In the genomic region with DNA sequence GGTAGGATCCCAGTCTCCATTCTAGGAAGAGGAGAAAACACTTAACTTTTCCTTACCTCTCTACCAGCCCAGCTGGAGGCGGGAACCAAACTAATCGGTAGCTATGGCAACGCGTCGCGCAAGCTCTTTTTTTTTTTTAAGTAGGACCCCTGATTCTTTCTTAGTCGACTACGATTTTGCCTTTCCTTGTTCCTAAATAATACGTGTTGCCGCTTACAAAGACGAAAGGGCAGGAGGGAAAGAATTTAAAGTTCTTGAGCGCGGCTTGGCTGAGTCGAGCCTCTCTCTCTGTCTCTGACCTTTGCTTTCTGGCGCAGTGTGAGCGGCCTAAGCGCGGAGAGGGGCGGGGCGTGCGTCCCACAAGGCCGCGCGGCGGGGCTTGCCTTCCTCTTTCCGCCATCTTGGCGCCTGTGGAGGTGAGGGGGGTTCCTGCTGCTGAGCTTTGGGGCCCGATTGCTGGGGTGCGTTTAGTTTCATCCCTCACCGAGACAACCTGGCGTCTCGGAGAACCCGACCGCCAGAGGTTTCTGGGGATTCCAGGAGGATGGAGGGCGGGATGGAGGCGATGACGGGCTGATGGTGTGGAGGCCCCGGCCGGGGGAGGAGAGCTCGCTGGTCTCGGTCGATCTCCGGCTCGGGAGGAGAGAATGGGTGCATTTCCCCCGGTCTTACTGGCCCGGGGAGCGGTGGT, we compare ENCODE assay signal across 8 mouse cellular contexts. TPM values are rescaled to one million over a fixed set of nuclear protein-coding genes. Genes with fewer than 3 reads are reported as not detected.
DNase-seq lines count a peak whose midpoint lies in the region; ATAC-seq lines count a peak whose summit lies in the region.

A gene (minus strand): TSS at position 124 of the 691 bp plus-strand sequence.
A gene (plus strand): TSS at position 359 of the 691 bp plus-strand sequence.

- no peaks in the 10 kb centered on the region for H3K9me3 ChIP-seq in heart, embryonic 13.5 days
- H3K9me3 ChIP-seq in liver, embryonic 12.5 days (replicated peaks) = no peaks in the 10 kb centered on the region
- no peaks in the 10 kb centered on the region for H3K9me3 ChIP-seq in stomach, embryonic 15.5 days

- H3K4me2 ChIP-seq in heart, embryonic 13.5 days = peak within 1 kb of the TSS; percentile 86
- H3K4me2 ChIP-seq in liver, embryonic 12.5 days = peak within 1 kb of the TSS; percentile 70
- peak within 1 kb of the TSS; percentile 58 for H3K4me2 ChIP-seq in stomach, embryonic 15.5 days

- peaks cover 34% of the 10 kb centered on the region for H3K36me3 ChIP-seq in heart, embryonic 13.5 days
- peaks cover 36% of the 10 kb centered on the region for H3K36me3 ChIP-seq in liver, embryonic 12.5 days
- H3K36me3 ChIP-seq in stomach, embryonic 15.5 days = peaks cover 22% of the 10 kb centered on the region

- H3K27me3 ChIP-seq in heart, embryonic 13.5 days (replicated peaks) = no peaks in the 10 kb centered on the region
- H3K27me3 ChIP-seq in liver, embryonic 12.5 days (replicated peaks) = no peaks in the 10 kb centered on the region
- H3K27me3 ChIP-seq in stomach, embryonic 15.5 days (replicated peaks) = no peaks in the 10 kb centered on the region

- WGBS in heart, embryonic 13.5 days = under 1% methylated on average over 47 of the region's 47 CpGs
- whole genome bisulfite sequencing in liver, embryonic 12.5 days (ENCODE audit: insufficient replicate concordance) = under 1% methylated on average over 47 of the region's 47 CpGs
- under 1% methylated on average over 47 of the region's 47 CpGs for WGBS in stomach, embryonic 15.5 days

- H3K4me1 ChIP-seq in heart, embryonic 13.5 days = peaks cover 35% of the 10 kb centered on the region
- H3K4me1 ChIP-seq in liver, embryonic 12.5 days = peaks cover 39% of the 10 kb centered on the region
- peaks cover 17% of the 10 kb centered on the region for H3K4me1 ChIP-seq in stomach, embryonic 15.5 days

- DNase-seq in CD4-positive helper T cell, adult 2 months (ENCODE audit: low read depth, low spot score) = peak; percentile 92
- peak; percentile 85 for DNase-seq in brain, embryonic 18.5 days (ENCODE audit: low read depth, low spot score)
- DNase-seq in kidney, postnatal 10 days = peak; percentile 95
- peak; percentile 88 to 92 for DNase-seq in natural killer cell, adult 2 months (ENCODE audit: low spot score in 2 of 2)

- H3K9ac ChIP-seq in heart, embryonic 13.5 days = peak within 1 kb of the TSS; percentile 99
- H3K9ac ChIP-seq in liver, embryonic 12.5 days = peak within 1 kb of the TSS; percentile 88
- H3K9ac ChIP-seq in stomach, embryonic 15.5 days = peak within 1 kb of the TSS; percentile 99

- ATAC-seq in erythroid progenitor cell, adult 5-6 weeks (replicated peaks; ENCODE audit: low FRiP score, poor library complexity, severe bottlenecking) = peak; percentile 98
- ATAC-seq in heart, embryonic 13.5 days (ENCODE audit: extremely low read depth, insufficient number of reproducible peaks, low FRiP score, low TSS enrichment) = peak; percentile 87
- ATAC-seq in liver, embryonic 12.5 days = peak; percentile 84
- peak; percentile 90 for ATAC-seq in stomach, embryonic 15.5 days (ENCODE audit: insufficient read depth, low FRiP score, low read depth)

- peak within 1 kb of the TSS; percentile 96 for H3K4me3 ChIP-seq in heart, embryonic 13.5 days
- peak within 1 kb of the TSS; percentile 90 for H3K4me3 ChIP-seq in liver, embryonic 12.5 days
- H3K4me3 ChIP-seq in stomach, embryonic 15.5 days (replicated peaks) = peak within 1 kb of the TSS; percentile 95

- peak within 1 kb of the TSS; percentile 89 for H3K27ac ChIP-seq in heart, embryonic 13.5 days (replicated peaks)
- H3K27ac ChIP-seq in liver, embryonic 12.5 days = peak within 1 kb of the TSS; percentile 90
- peak within 1 kb of the TSS; percentile 89 for H3K27ac ChIP-seq in stomach, embryonic 15.5 days

RNA-seq across cellular contexts. Expression of the first gene that starts in this region (rescaled TPM):
- not detected in 2 replicates for total RNA-seq in erythroid progenitor cell, adult 5-6 weeks (2015; ENCODE audit: low replicate concordance)
- under 0.01 TPM in 1 of 2 replicates, not detected in the other for total RNA-seq in erythroid progenitor cell, adult 5-6 weeks (2017; ENCODE audit: low replicate concordance)
- polyA plus RNA-seq in heart, embryonic 13.5 days (2015; fragmentation: Nextera tagmentation; extraction: Ambion mirVana) = 1.6 and 1.7 TPM in 2 replicates
- polyA plus RNA-seq in liver, embryonic 12.5 days (2016; fragmentation: Nextera tagmentation; extraction: Ambion mirVana) = 1.4 and 1.7 TPM in 2 replicates
- polyA plus RNA-seq in stomach, embryonic 15.5 days (2015; fragmentation: Nextera tagmentation; extraction: Ambion mirVana) = 2.2 TPM in 2 replicates

RNA-seq across cellular contexts. Expression of the second gene that starts in this region (rescaled TPM):
- total RNA-seq in erythroid progenitor cell, adult 5-6 weeks (2015; ENCODE audit: low replicate concordance) = 809 and 822 TPM in 2 replicates
- 235 and 511 TPM in 2 replicates for total RNA-seq in erythroid progenitor cell, adult 5-6 weeks (2017; ENCODE audit: low replicate concordance)
- polyA plus RNA-seq in heart, embryonic 13.5 days (2015; fragmentation: Nextera tagmentation; extraction: Ambion mirVana) = 652 and 689 TPM in 2 replicates
- polyA plus RNA-seq in liver, embryonic 12.5 days (2016; fragmentation: Nextera tagmentation; extraction: Ambion mirVana) = 867 and 937 TPM in 2 replicates
- 983 and 1,042 TPM in 2 replicates for polyA plus RNA-seq in stomach, embryonic 15.5 days (2015; fragmentation: Nextera tagmentation; extraction: Ambion mirVana)

Comparison
In these comparisons a context has a peak if more than half of its experiments do, and no peak if none do; other contexts are left out.
1. Peak in every context shown above with its lines: DNase-seq, ATAC-seq, H3K4me3 ChIP-seq and H3K27ac ChIP-seq.